Mouse (Mus musculus): Measurements from ENCODE around the gene Ctbp1.

- TF ChIP-seq CTCF (IDR thresholded peaks at IDR 0.05) (no peak), POLR2A (IDR thresholded peaks at IDR 0.05; ENCODE audit: insufficient read depth, low read depth, low read length) (no peak), EP300 (IDR thresholded peaks at IDR 0.05; ENCODE audit: insufficient read depth, low read depth, low read length) (no peak)
Observed at GRCm38 (mm10) chr5:33206328-33206727, 68.5 kb downstream of the Ctbp1 start.

Data from heart, adult 2 months (tissue).